Mouse (Mus musculus) bone marrow macrophage, adult 2 months (primary cell): ENCODE results near the gene Kcnj12. TPM values are rescaled to one million over a fixed set of nuclear protein-coding genes. Genes with fewer than 3 reads are reported as not detected.

Source experiments
- H3K27ac ChIP-seq: 2 replicates; pipeline ENCODE4 v1.5.1; 2012; ENCODE audit warnings: low read depth, low read length; ENCODE audit not compliant: insufficient read depth
- H3K4me1 ChIP-seq: 2 replicates; pipeline ENCODE4 v1.6.1; 2012; ENCODE audit warnings: low read length; ENCODE audit not compliant: control insufficient read depth, insufficient read depth
- H3K4me3 ChIP-seq: 2 replicates; pipeline ENCODE4 v1.5.1; 2012; ENCODE audit warnings: mild to moderate bottlenecking, low read length, moderate library complexity; ENCODE audit not compliant: insufficient read depth
- CTCF ChIP-seq: IDR thresholded peaks from 2 replicates; pipeline ENCODE4 v1.5.1; 2012; ENCODE audit warnings: low read depth, mild to moderate bottlenecking, low read length, moderate library complexity
- POLR2A ChIP-seq: IDR thresholded peaks from 2 replicates; pipeline ENCODE4 v1.6.1; 2012; ENCODE audit warnings: mild to moderate bottlenecking, low read depth, low read length, borderline replicate concordance
- polyA plus RNA-seq: library from polyadenylated mRNA; stranded (reverse); fragments of >200 nt; gene quantifications from 2 replicates; pipeline ENCODE4 v1.2.4, GENCODE M21; 2012; ENCODE audit not compliant: missing spikeins, insufficient read depth, insufficient read length

The Kcnj12 gene
- polyA plus RNA-seq, 1 experiment: not detected

GRCm38 (mm10) chr11:61119996-61120583 lies 97.7 kb downstream of the Kcnj12 start:
- H3K4me3 ChIP-seq: no peak overlapping the region
- H3K27ac ChIP-seq: no peak overlapping the region
- H3K4me1 ChIP-seq: peaks cover 19% of the 10 kb centered on the region
- TF ChIP-seq POLR2A: no peak
- TF ChIP-seq CTCF: no peak

Other genes with a start within 250 kb of the Kcnj12 start
- gene Top3a, start 245.2 kb upstream of the Kcnj12 start, polyA plus RNA-seq: 13.2 and 13.7 TPM in 2 replicates
- 23.8 and 30.3 TPM in 2 replicates for gene Smcr8, start 245.0 kb upstream of the Kcnj12 start, polyA plus RNA-seq
- 1.4 and 4.9 TPM in 2 replicates for gene Shmt1, start 210.8 kb upstream of the Kcnj12 start, polyA plus RNA-seq
- 20.4 and 20.6 TPM in 2 replicates for gene Dhrs7b, start 191.9 kb upstream of the Kcnj12 start, polyA plus RNA-seq
- gene Tmem11, start 143.3 kb upstream of the Kcnj12 start, polyA plus RNA-seq: 19.4 and 20.8 TPM in 2 replicates
- gene Natd1, start 107.8 kb upstream of the Kcnj12 start, polyA plus RNA-seq: 15.5 and 19.2 TPM in 2 replicates
- gene Map2k3, start 90.5 kb upstream of the Kcnj12 start, polyA plus RNA-seq: 47.3 and 52.8 TPM in 2 replicates
- gene Tnfrsf13b, start 104.2 kb downstream of the Kcnj12 start, polyA plus RNA-seq: 42.2 and 43.2 TPM in 2 replicates
- 23.5 and 28.1 TPM in 2 replicates for gene Usp22, start 152.5 kb downstream of the Kcnj12 start, polyA plus RNA-seq
- gene Aldh3a1, start 185.0 kb downstream of the Kcnj12 start, polyA plus RNA-seq: not detected in 2 replicates
- gene Aldh3a2, start 244.9 kb downstream of the Kcnj12 start, polyA plus RNA-seq: 57.6 and 59.0 TPM in 2 replicates